Mouse (Mus musculus) intestine, embryonic 14.5 days (tissue): ENCODE measurements around the gene Ak9. TPM values are rescaled to one million over a fixed set of nuclear protein-coding genes. Genes with fewer than 3 reads are reported as not detected.

ENCODE experiments used
- ATAC-seq: fragments of 200-750 bp; cut with Nextera tagmentation; replicated peaks from 2 replicates; pipeline ENCODE4 v1.8.0; 2017; ENCODE audit warnings: low read depth, moderate number of reproducible peaks, moderate TSS enrichment, moderate library complexity; ENCODE audit not compliant: low FRiP score, low TSS enrichment
- DNase-seq: peaks from one replicate; pipeline ENCODE4 v3.0.0-alpha.2; 2018; ENCODE audit warnings: low spot score
- H3K27ac ChIP-seq: fragments of 300-500 bp; sonication (generic); 2 replicates; pipeline ENCODE4 v1.5.1; 2014; ENCODE audit warnings: low read depth, mild to moderate bottlenecking, control low read depth
- H3K27me3 ChIP-seq: fragments of 300-500 bp; sonication (generic); replicated peaks from 2 replicates; pipeline ENCODE4 v1.6.1; 2014; ENCODE audit warnings: low read length, control low read depth; ENCODE audit not compliant: control insufficient read depth, insufficient read depth
- H3K36me3 ChIP-seq: fragments of 300-500 bp; sonication (generic); 2 replicates; pipeline ENCODE4 v1.6.1; 2014; ENCODE audit warnings: low read length, control low read depth; ENCODE audit not compliant: control insufficient read depth, insufficient read depth
- H3K4me1 ChIP-seq: fragments of 300-500 bp; sonication (generic); replicated peaks from 2 replicates; pipeline ENCODE4 v1.6.1; 2014; ENCODE audit warnings: low read length, control low read depth, mixed read lengths; ENCODE audit not compliant: control insufficient read depth, insufficient read depth
- H3K4me2 ChIP-seq: fragments of 300-500 bp; sonication (generic); 2 replicates; pipeline ENCODE4 v1.6.1; 2014; ENCODE audit warnings: low read length
- H3K4me3 ChIP-seq: fragments of 300-500 bp; sonication (generic); 2 replicates; pipeline ENCODE4 v1.5.1; 2014; ENCODE audit warnings: low read depth, low read length, control low read depth, mixed read lengths
- H3K9ac ChIP-seq: fragments of 300-500 bp; sonication (generic); 2 replicates; pipeline ENCODE4 v1.6.1; 2014; ENCODE audit warnings: mild to moderate bottlenecking, low read length
- H3K9me3 ChIP-seq: fragments of 300-500 bp; sonication (generic); 2 replicates; pipeline ENCODE4 v1.6.1; 2016; ENCODE audit warnings: low read length, control low read depth; ENCODE audit not compliant: control insufficient read depth
- WGBS: fragments of 180-500 bp; shearing (Covaris S2); extraction: QIAGEN DNeasy Blood & Tissue Kit; methylation state at CpG from one replicate; pipeline ENCODE4 v1.1.7; 2014; 5-methylcytosine and 5-hydroxymethylcytosine counted together
- polyA plus RNA-seq: library from polyadenylated mRNA; unstranded; fragments of >200 nt; fragmentation: Nextera tagmentation; extraction: Ambion mirVana; gene quantifications from 2 replicates; pipeline ENCODE4 v1.2.1, GENCODE M21; 2014

Gene Ak9
- polyA plus RNA-seq, 1 experiment from 2014 or later: 0.03 TPM

DNA sequence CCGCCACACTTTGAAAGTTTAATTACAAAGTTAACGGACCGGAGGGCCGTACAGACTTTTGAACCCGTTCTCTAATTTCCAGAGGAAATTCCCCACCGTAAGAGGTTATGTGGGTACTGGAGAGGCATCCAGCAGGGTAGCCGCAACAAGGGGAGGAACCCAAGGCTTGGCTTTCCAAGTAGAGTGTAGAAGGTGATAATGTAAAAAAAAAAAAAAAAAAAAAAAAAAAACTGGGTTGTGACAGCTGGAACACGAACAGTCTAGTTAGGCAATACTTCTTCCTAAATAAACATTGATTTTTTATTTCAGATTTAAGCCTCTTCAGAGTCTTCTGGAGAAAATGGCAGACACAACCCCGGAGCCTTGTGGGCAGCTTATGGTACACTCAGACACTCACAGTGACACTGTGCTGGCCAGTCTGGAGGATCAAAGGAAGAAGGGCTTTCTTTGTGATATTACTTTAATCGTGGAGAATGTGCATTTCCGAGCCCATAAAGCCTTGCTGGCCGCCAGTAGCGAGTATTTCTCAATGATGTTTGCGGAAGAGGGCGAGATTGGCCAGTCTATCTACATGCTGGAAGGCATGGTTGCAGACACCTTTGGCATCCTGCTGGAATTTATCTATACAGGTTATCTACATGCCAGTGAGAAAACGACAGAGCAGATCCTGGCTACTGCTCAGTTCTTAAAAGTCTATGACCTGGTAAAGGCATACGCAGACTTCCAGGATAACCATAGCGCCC, 147.2 kb downstream of the Ak9 start:
- no peak for DNase-seq
- peak overlapping the region; percentile 84 for H3K9ac ChIP-seq
- peak overlapping the region; percentile 86 for H3K4me3 ChIP-seq
- H3K27me3 ChIP-seq: no peaks in the 10 kb centered on the region
- H3K4me1 ChIP-seq: peaks cover 9% of the 10 kb centered on the region
- peak; percentile 18; the same call in 1 of the 2 replicates for ATAC-seq
- peaks cover 30% of the 10 kb centered on the region for H3K36me3 ChIP-seq
- peak overlapping the region; percentile 88 for H3K4me2 ChIP-seq
- WGBS: 54% methylated on average over 18 of the region's 18 CpGs
- peak overlapping the region; percentile 47 for H3K27ac ChIP-seq
- no peaks in the 10 kb centered on the region for H3K9me3 ChIP-seq

DNA sequence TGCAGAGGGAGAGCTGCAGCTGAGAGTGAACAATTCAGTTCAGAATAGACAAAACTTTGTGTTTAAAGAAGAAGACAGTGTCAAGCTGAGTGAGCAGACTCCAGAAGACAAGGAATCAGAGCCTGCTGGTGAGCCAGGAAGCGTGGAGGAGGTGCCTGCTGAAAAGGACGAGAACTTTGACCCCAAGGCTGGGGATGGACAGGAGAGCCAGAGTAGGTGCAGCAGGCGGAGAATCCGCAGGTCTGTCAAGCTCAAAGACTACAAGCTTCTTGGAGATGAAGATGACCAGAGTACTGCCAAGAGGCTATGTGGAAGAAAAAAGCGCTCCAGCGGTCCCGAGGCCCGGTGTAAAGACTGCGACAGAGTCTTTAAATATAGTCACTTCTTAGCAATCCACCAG, 147.9 kb downstream of the Ak9 start:
- H3K9ac ChIP-seq: no peak overlapping the region
- no peaks in the 10 kb centered on the region for H3K9me3 ChIP-seq
- H3K4me2 ChIP-seq: no peak overlapping the region
- H3K27me3 ChIP-seq: no peaks in the 10 kb centered on the region
- peaks cover 37% of the 10 kb centered on the region for H3K36me3 ChIP-seq
- no peak overlapping the region for H3K27ac ChIP-seq
- H3K4me3 ChIP-seq: no peak overlapping the region
- peaks cover 9% of the 10 kb centered on the region for H3K4me1 ChIP-seq
- no peak for DNase-seq
- ATAC-seq: no peak
- 90% methylated on average over 9 of the region's 9 CpGs for WGBS

DNA sequence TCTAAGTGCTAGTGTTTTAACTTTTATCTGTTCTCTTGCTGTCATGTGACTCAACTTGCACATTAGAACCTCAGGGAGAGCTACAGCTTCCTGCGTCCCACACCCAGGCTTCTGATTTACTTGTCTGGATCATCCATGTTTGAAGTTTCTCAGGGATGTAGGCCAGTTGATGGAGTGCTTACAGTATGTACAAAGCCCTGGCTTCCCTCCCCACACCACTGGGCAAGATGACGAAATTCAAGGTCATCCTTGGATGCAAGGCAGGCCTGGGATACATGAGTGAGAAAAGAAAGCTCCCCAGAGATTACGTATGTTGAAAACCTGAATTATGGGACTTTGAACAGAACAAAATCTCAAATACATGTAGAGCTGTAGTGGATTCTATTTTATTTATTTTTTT, 149.0 kb downstream of the Ak9 start:
- Histone ChIP-seq H3K4me1 (peaks cover 9% of the 10 kb centered on the region), H3K9me3 (no peaks in the 10 kb centered on the region), H3K36me3 (peaks cover 46% of the 10 kb centered on the region), H3K4me3 (no peak overlapping the region), H3K27me3 (no peaks in the 10 kb centered on the region), H3K4me2 (no peak overlapping the region), H3K27ac (no peak overlapping the region), H3K9ac (no peak overlapping the region)
- no peak for DNase-seq
- no peak for ATAC-seq
- WGBS: 86% methylated on average over 3 of the region's 3 CpGs

DNA sequence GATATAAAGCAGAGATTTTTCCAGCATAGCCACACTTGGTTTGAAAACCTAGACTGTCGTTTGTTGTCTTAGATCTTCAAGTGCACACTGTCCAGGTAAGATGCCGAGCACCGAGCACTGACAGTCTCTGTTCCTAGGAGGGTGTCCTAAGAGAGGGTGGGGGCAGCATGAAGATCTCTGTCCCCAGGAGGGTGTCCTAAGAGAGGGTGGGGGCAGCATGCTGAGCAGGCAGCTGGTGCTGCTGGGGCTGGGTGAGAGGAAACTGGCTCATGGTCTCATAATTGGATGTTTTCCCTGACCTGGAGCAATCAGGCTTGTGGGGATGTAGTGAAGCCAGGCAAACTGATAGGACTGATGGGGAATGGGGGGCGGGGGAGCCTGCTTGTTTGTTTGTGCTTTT, 156.2 kb downstream of the Ak9 start:
- peaks cover 78% of the 10 kb centered on the region for H3K36me3 ChIP-seq
- no peaks in the 10 kb centered on the region for H3K27me3 ChIP-seq
- H3K9me3 ChIP-seq: no peaks in the 10 kb centered on the region
- ATAC-seq: no peak
- H3K4me3 ChIP-seq: no peak overlapping the region
- H3K4me2 ChIP-seq: no peak overlapping the region
- no peak overlapping the region for H3K27ac ChIP-seq
- no peak overlapping the region for H3K9ac ChIP-seq
- no peak for DNase-seq
- WGBS: 82% methylated on average over 4 of the region's 4 CpGs
- no peaks in the 10 kb centered on the region for H3K4me1 ChIP-seq

DNA sequence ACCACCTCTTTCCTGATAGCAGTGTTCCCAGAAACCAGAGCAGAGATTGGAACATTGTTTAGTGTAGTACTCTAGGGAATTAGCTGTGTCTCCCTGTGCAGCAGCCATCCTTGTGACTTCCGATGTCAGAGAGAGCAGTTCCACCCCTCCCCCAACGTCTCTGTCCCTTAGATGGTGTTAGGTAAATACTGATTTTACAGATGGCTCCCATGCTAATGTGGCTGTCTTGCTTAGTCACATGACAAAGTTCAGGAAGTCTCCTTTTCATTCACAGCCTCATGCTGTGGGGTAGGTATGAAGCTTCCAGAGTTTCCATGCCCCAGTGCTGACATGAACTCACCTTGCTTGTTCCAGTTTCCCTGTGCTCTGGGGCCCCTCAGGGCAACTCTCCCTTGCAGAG, 156.7 kb downstream of the Ak9 start:
- Histone ChIP-seq H3K4me2 (no peak overlapping the region), H3K4me1 (no peaks in the 10 kb centered on the region), H3K27me3 (no peaks in the 10 kb centered on the region), H3K4me3 (no peak overlapping the region), H3K9ac (no peak overlapping the region), H3K9me3 (no peaks in the 10 kb centered on the region), H3K27ac (no peak overlapping the region), H3K36me3 (peaks cover 81% of the 10 kb centered on the region)
- 18% methylated on average over 2 of the region's 2 CpGs for WGBS
- ATAC-seq (no peak), DNase-seq (no peak)

DNA sequence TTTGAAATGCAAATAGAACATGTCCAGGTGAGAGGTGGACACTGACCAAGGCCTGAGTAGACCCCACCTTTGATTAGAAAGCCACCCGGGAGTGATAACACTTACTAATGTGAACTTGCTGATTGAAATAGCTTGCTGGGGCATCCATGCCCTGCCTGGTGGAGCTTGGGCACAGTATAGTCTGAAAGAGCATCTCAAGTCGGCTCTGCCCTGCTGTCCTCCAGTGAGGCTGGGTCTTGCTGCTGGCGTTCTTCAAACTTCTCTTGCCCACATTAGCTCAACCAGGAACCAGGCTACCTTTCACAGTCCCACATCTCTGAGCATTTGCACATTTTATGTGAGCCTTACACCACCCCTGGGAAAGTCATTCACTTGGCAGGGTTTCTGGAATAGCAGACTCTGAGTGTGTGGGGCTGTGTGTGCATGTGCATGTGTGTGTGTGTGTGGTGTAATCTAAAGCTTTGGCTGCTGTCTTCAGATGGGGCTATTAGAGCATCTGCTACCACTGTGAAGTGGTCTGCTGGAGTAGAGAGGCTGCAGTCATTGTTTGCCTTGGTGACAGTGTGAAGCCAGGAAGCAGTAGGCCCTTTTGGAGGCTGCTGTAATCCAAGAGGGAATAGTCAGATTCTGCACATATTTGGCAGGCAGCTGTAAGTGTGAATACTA, 157.4 kb downstream of the Ak9 start:
- WGBS: 92% methylated on average over 3 of the region's 3 CpGs
- ATAC-seq: no peak
- H3K4me3 ChIP-seq: no peak overlapping the region

DNA sequence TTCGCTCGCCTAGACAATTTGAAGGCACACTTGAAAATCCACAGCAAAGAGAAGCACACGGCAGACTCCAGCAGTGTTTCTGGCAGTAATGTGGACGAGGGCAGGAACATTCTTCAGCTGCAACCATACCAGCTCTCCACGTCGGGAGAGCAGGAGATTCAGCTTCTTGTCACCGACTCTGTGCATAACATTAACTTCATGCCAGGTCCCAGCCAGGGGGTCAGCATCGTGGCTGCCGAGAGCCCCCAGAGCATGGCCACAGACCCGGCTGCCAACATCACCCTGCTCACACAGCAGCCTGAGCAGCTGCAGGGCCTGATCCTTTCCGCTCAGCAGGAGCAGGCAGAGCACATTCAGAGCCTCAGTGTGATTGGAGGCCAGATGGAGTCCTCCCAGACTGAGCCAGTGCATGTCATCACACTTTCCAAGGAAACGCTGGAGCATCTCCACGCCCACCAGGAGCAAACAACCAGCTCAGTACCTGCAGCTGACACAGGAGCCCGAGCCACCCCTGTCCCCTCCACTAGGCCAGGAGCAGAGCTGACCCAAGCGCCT, 160.7 kb downstream of the Ak9 start:
- Histone ChIP-seq H3K27me3 (no peaks in the 10 kb centered on the region), H3K4me1 (no peaks in the 10 kb centered on the region), H3K4me2 (no peak overlapping the region), H3K9ac (no peak overlapping the region), H3K9me3 (no peaks in the 10 kb centered on the region), H3K36me3 (peaks cover 54% of the 10 kb centered on the region), H3K27ac (no peak overlapping the region), H3K4me3 (no peak overlapping the region)
- DNase-seq: no peak
- 62% methylated on average over 15 of the region's 15 CpGs for WGBS
- ATAC-seq: no peak

More for the DNA sequence above, 157.4 kb downstream of the Ak9 start:
- H3K27ac ChIP-seq: no peak overlapping the region
- no peaks in the 10 kb centered on the region for H3K27me3 ChIP-seq
- H3K9ac ChIP-seq: no peak overlapping the region
- H3K4me1 ChIP-seq: no peaks in the 10 kb centered on the region
- H3K36me3 ChIP-seq: peaks cover 81% of the 10 kb centered on the region
- no peak overlapping the region for H3K4me2 ChIP-seq
- DNase-seq: no peak
- no peaks in the 10 kb centered on the region for H3K9me3 ChIP-seq

DNA sequence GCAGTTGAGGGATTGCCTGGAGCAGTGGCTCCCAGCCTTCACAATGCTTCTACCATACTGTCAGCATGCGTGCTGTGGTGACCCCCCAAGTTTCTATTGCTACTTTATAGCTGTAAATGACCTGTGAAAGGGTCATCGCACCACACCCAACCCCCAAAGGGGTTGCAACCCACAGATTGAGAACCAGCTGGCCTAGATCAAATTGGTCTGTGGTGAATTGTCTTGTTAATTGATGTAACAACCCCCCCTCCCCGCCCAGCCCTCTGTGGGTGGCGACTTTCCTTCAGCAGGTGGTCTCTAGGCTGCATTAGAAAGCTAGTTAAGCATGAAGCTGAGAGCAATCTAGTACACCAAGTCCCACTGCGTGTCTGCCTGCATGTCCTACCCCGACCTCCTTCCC, 163.5 kb downstream of the Ak9 start:
- no peak for ATAC-seq
- Histone ChIP-seq H3K4me2 (no peak overlapping the region), H3K4me3 (no peak overlapping the region), H3K27me3 (no peaks in the 10 kb centered on the region), H3K4me1 (no peaks in the 10 kb centered on the region), H3K36me3 (peaks cover 29% of the 10 kb centered on the region), H3K9me3 (no peaks in the 10 kb centered on the region), H3K27ac (no peak overlapping the region), H3K9ac (no peak overlapping the region)
- DNase-seq: no peak
- WGBS: 48% methylated on average over 6 of the region's 6 CpGs
